24 mouse cellular contexts compared by ENCODE assay signal in genomic region chr2:170076941-170077490, GRCm38 (mm10).
A peak's percentile ranks its signal among the peaks of the same experiment; 100 is the strongest.
DNase-seq lines count a peak whose midpoint lies in the region; ATAC-seq and TF ChIP-seq lines count a peak whose summit lies in the region.
"Had no signal": no experiment of that assay in that cellular context is flagged by ENCODE, and none has a peak within 500 bp of the region (broad histone marks: within the 10 kb centered on the region; RNA-seq: fewer than 3 reads in every experiment).

No protein-coding gene starts in this region.

- H3K4me1 ChIP-seq in embryonic facial prominence, embryonic 14.5 days (ENCODE audit: control insufficient read depth, insufficient read depth, low read length) = peaks cover 20% of the 10 kb centered on the region; the same call in 1 of the 2 replicates
- H3K4me1 ChIP-seq in embryonic facial prominence, embryonic 10.5 days = peaks cover 13% of the 10 kb centered on the region
- H3K4me1 ChIP-seq in hindbrain, postnatal 0 days (ENCODE audit: insufficient read depth, low read length) = no peaks in the 10 kb centered on the region
- H3K4me1 ChIP-seq in hindbrain, embryonic 14.5 days (replicated peaks; ENCODE audit: control insufficient read depth, insufficient read depth, low read length) = peaks cover 6% of the 10 kb centered on the region; the same call in 1 of the 2 replicates
- peaks cover 11% of the 10 kb centered on the region for H3K4me1 ChIP-seq in neural tube, embryonic 15.5 days
- H3K4me1 ChIP-seq: stomach, embryonic 15.5 days had no signal

- no peak overlapping the region for H3K27ac ChIP-seq in embryonic facial prominence, embryonic 14.5 days (replicated peaks; ENCODE audit: low read depth, low read length)
- H3K27ac ChIP-seq in embryonic facial prominence, embryonic 10.5 days (replicated peaks) = no peak overlapping the region
- no peak overlapping the region for H3K27ac ChIP-seq in hindbrain, postnatal 0 days
- no peak overlapping the region for H3K27ac ChIP-seq in hindbrain, embryonic 14.5 days
- H3K27ac ChIP-seq in layer of hippocampus, adult 2 months = no peak overlapping the region
- 0 out of 2 replicates have a peak overlapping the region, but pooled peaks have one; percentile 5 for H3K27ac ChIP-seq in neural tube, embryonic 15.5 days (replicated peaks)
- H3K27ac ChIP-seq: embryonic facial prominence, embryonic 15.5 days; hindbrain, embryonic 12.5 days; limb, embryonic 10.5 days; lung, embryonic 15.5 days; stomach, embryonic 15.5 days had no signal

- no peak overlapping the region for H3K4me3 ChIP-seq in embryonic facial prominence, embryonic 14.5 days (ENCODE audit: low read depth, low read length)
- H3K4me3 ChIP-seq in embryonic facial prominence, embryonic 10.5 days = no peak overlapping the region
- H3K4me3 ChIP-seq in hindbrain, postnatal 0 days (ENCODE audit: low read length) = no peak overlapping the region
- no peak overlapping the region for H3K4me3 ChIP-seq in hindbrain, embryonic 14.5 days (replicated peaks; ENCODE audit: low read length)
- H3K4me3 ChIP-seq in layer of hippocampus, adult 2 months = no peak overlapping the region
- H3K4me3 ChIP-seq in neural tube, embryonic 15.5 days (replicated peaks) = no peak overlapping the region
- H3K4me3 ChIP-seq: embryonic facial prominence, embryonic 15.5 days; hindbrain, embryonic 12.5 days; limb, embryonic 10.5 days; lung, embryonic 15.5 days; myocyte; stomach, embryonic 15.5 days had no signal

- no peak overlapping the region for H3K9ac ChIP-seq in embryonic facial prominence, embryonic 14.5 days (ENCODE audit: low read depth, low read length)
- no peak overlapping the region for H3K9ac ChIP-seq in hindbrain, postnatal 0 days (replicated peaks; ENCODE audit: low read length)
- no peak overlapping the region for H3K9ac ChIP-seq in hindbrain, embryonic 14.5 days
- H3K9ac ChIP-seq in neural tube, embryonic 15.5 days (replicated peaks) = no peak overlapping the region
- H3K9ac ChIP-seq: embryonic facial prominence, embryonic 15.5 days; hindbrain, embryonic 12.5 days; lung, embryonic 15.5 days; stomach, embryonic 15.5 days had no signal

- H3K36me3 ChIP-seq in embryonic facial prominence, embryonic 14.5 days (ENCODE audit: control insufficient read depth, insufficient read depth, low read length) = no peaks in the 10 kb centered on the region
- no peaks in the 10 kb centered on the region for H3K36me3 ChIP-seq in embryonic facial prominence, embryonic 10.5 days (replicated peaks)
- no peaks in the 10 kb centered on the region for H3K36me3 ChIP-seq in hindbrain, postnatal 0 days (ENCODE audit: insufficient read depth, low read length)
- no peaks in the 10 kb centered on the region for H3K36me3 ChIP-seq in hindbrain, embryonic 14.5 days (replicated peaks; ENCODE audit: control insufficient read depth, insufficient read depth)
- H3K36me3 ChIP-seq in neural tube, embryonic 15.5 days = no peaks in the 10 kb centered on the region
- H3K36me3 ChIP-seq: embryonic facial prominence, embryonic 15.5 days; G1E; hindbrain, embryonic 12.5 days; limb, embryonic 10.5 days; lung, embryonic 15.5 days; stomach, embryonic 15.5 days had no signal

- no peaks in the 10 kb centered on the region for H3K27me3 ChIP-seq in embryonic facial prominence, embryonic 14.5 days (replicated peaks; ENCODE audit: control insufficient read depth, insufficient read depth, low read length)
- no peaks in the 10 kb centered on the region for H3K27me3 ChIP-seq in embryonic facial prominence, embryonic 10.5 days (replicated peaks; ENCODE audit: low read depth, poor library complexity, severe bottlenecking)
- H3K27me3 ChIP-seq in hindbrain, postnatal 0 days (ENCODE audit: insufficient read depth, low read length) = no peaks in the 10 kb centered on the region
- H3K27me3 ChIP-seq in hindbrain, embryonic 14.5 days (ENCODE audit: control insufficient read depth, insufficient read depth, low read length) = no peaks in the 10 kb centered on the region
- no peaks in the 10 kb centered on the region for H3K27me3 ChIP-seq in neural tube, embryonic 15.5 days (replicated peaks)
- H3K27me3 ChIP-seq: embryonic facial prominence, embryonic 15.5 days; hindbrain, embryonic 12.5 days; lung, embryonic 15.5 days; stomach, embryonic 15.5 days had no signal

- peak; percentile 69 for DNase-seq in embryonic facial prominence, embryonic 14.5 days (ENCODE audit: low spot score)
- no peak for DNase-seq in embryonic facial prominence, embryonic 10.5 days (ENCODE audit: low spot score)
- peak; percentile 23 for DNase-seq in hindbrain, postnatal 0 days (ENCODE audit: low spot score)
- DNase-seq in hindbrain, embryonic 14.5 days (ENCODE audit: low spot score) = no peak
- DNase-seq in layer of hippocampus, adult 2 months (ENCODE audit: low spot score in 2 of 2) = no peak
- no peak for DNase-seq in layer of hippocampus, postnatal 10 days (ENCODE audit: low spot score in 2 of 2)
- no peak for DNase-seq in neural tube, embryonic 10.5 days (ENCODE audit: extremely low spot score, low spot score)
- DNase-seq: adrenal gland, postnatal 25 days; cerebellum, adult 11 months; cerebellum, postnatal 14 days; gastrocnemius, postnatal 14 days; kidney, adult 11 months; midbrain, embryonic 14.5 days; right cerebral cortex, postnatal 14 days; thymus, adult 2 months had no signal

- peak; percentile 56 for TF ChIP-seq CTCF in hindbrain, postnatal 0 days (IDR thresholded peaks at IDR 0.05; ENCODE audit: low read depth)
- TF ChIP-seq CTCF in layer of hippocampus, adult 2 months (conservative IDR thresholded peaks at IDR 0.05) = peak; percentile 61

- no peaks in the 10 kb centered on the region for H3K9me3 ChIP-seq in embryonic facial prominence, embryonic 14.5 days (ENCODE audit: control insufficient read depth, low read length)
- no peaks in the 10 kb centered on the region for H3K9me3 ChIP-seq in embryonic facial prominence, embryonic 10.5 days
- H3K9me3 ChIP-seq in hindbrain, postnatal 0 days (ENCODE audit: low read length) = no peaks in the 10 kb centered on the region
- no peaks in the 10 kb centered on the region for H3K9me3 ChIP-seq in hindbrain, embryonic 14.5 days (ENCODE audit: control insufficient read depth, low read length)
- H3K9me3 ChIP-seq in neural tube, embryonic 15.5 days (replicated peaks) = no peaks in the 10 kb centered on the region
- H3K9me3 ChIP-seq: embryonic facial prominence, embryonic 15.5 days; hindbrain, embryonic 12.5 days; limb, embryonic 10.5 days; lung, embryonic 15.5 days; stomach, embryonic 15.5 days had no signal

- no peak for ATAC-seq in embryonic facial prominence, embryonic 14.5 days (ENCODE audit: low read depth)
- ATAC-seq in hindbrain, postnatal 0 days = no peak
- no peak for ATAC-seq in hindbrain, embryonic 14.5 days (ENCODE audit: low FRiP score)
- no peak for ATAC-seq in neural tube, embryonic 15.5 days (ENCODE audit: low FRiP score)
- ATAC-seq: CD4-positive, CD25-positive, alpha-beta regulatory T cell, adult 4 months had no signal

- 35% methylated on average over 6 of the region's 6 CpGs for WGBS in embryonic facial prominence, embryonic 14.5 days
- WGBS in embryonic facial prominence, embryonic 10.5 days = 52% methylated on average over 6 of the region's 6 CpGs
- 69% methylated on average over 6 of the region's 6 CpGs for WGBS in hindbrain, postnatal 0 days
- 75% methylated on average over 6 of the region's 6 CpGs for WGBS in hindbrain, embryonic 14.5 days
- WGBS in neural tube, embryonic 15.5 days = 60% methylated on average over 6 of the region's 6 CpGs

- H3K4me2 ChIP-seq in embryonic facial prominence, embryonic 14.5 days (ENCODE audit: low read depth, low read length) = no peak overlapping the region
- no peak overlapping the region for H3K4me2 ChIP-seq in hindbrain, postnatal 0 days (ENCODE audit: low read depth, low read length)
- no peak overlapping the region for H3K4me2 ChIP-seq in hindbrain, embryonic 14.5 days (replicated peaks)
- no peak overlapping the region for H3K4me2 ChIP-seq in neural tube, embryonic 15.5 days
- H3K4me2 ChIP-seq: embryonic facial prominence, embryonic 15.5 days; hindbrain, embryonic 12.5 days; lung, embryonic 15.5 days; stomach, embryonic 15.5 days had no signal

Comparison
In these comparisons a context has a peak if more than half of its experiments do, and no peak if none do; other contexts are left out.
1. DNase-seq: peak in embryonic facial prominence, embryonic 14.5 days (single experiment) and hindbrain, postnatal 0 days (single experiment); none in embryonic facial prominence, embryonic 10.5 days (single experiment), hindbrain, embryonic 14.5 days (single experiment), layer of hippocampus, adult 2 months (0 of 2), layer of hippocampus, postnatal 10 days (0 of 2) and neural tube, embryonic 10.5 days (single experiment).